Mouse (Mus musculus): Measurements from ENCODE around the gene Clec10a.
"Not testable (repeated sequence)": the region's sequence is repeated elsewhere in the genome, so short reads cannot be mapped to it uniquely, and the experiment has no call there.

The Clec10a gene

DNA sequence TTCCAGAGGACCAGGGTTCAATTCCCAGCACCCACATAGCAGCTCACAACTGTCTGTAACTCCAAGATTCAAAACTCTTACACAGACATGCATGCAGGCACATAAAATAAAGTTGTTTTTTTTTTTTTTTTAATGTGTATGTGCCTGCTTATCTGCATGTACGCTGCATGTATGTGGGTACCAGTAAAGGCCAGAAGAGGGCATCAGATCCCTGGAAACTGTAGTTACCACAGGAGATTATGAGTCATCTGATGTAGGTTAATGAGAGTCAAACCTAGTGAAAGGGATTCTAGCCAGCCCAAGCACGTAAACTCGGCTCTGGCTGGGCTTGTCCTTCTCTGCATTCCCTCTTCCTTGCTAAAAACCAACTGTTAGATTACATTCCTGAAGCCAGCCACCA lies 4.9 kb upstream of the Clec10a start:
- TF ChIP-seq CTCF (conservative IDR thresholded peaks at IDR 0.05; ENCODE audit: low read length) (no peak), POU5F1 (IDR thresholded peaks at IDR 0.05; ENCODE audit: borderline replicate concordance, low read length) (no peak), NANOG (IDR thresholded peaks at IDR 0.05; ENCODE audit: borderline replicate concordance, low read length) (no peak)
- H3K4me3 ChIP-seq (replicated peaks; ENCODE audit: low read length): no peak overlapping the region
- no peaks in the 10 kb centered on the region for H3K27me3 ChIP-seq (ENCODE audit: insufficient read depth, low read length)
- peaks cover 25% of the 10 kb centered on the region for H3K9me3 ChIP-seq (ENCODE audit: low read length)
- no peaks in the 10 kb centered on the region for H3K36me3 ChIP-seq (ENCODE audit: insufficient read depth, low read length)
- H3K4me1 ChIP-seq (replicated peaks; ENCODE audit: low read depth, low read length): no peaks in the 10 kb centered on the region

DNA sequence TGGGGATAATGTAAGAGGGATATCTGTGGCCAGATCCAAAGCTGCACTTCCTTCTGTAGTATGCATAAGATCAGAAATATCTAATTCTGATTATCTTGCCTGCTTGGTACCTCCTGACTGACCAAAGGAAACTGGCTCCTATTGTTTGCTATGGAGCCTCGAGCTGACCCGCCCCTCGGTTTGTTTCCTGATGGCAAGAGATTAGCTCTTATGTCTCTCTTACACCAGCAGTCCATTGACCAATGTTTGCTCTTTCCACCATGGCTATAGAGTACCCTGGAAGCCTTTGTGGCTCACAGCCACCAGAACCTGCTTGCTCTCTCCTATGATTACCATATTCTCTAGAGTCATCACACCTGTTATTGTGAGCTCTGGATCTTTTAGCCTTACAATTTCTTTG lies 6.3 kb downstream of the Clec10a start:
- no peaks in the 10 kb centered on the region for H3K9me3 ChIP-seq (ENCODE audit: low read length)

GRCm38 (mm10) chr11:70165972-70166921 lies 10.2 kb downstream of the Clec10a start:
- TF ChIP-seq CTCF (conservative IDR thresholded peaks at IDR 0.05; ENCODE audit: low read length) (no peak), NANOG (IDR thresholded peaks at IDR 0.05; ENCODE audit: borderline replicate concordance, low read length) (no peak), POU5F1 (IDR thresholded peaks at IDR 0.05; ENCODE audit: borderline replicate concordance, low read length) (no peak)
- Histone ChIP-seq H3K36me3 (ENCODE audit: insufficient read depth, low read length) (no peaks in the 10 kb centered on the region), H3K4me1 (replicated peaks; ENCODE audit: low read depth, low read length) (no peaks in the 10 kb centered on the region), H3K27me3 (ENCODE audit: insufficient read depth, low read length) (peaks cover 20% of the 10 kb centered on the region), H3K4me3 (replicated peaks; ENCODE audit: low read length) (no peak overlapping the region), H3K9me3 (ENCODE audit: low read length) (no peaks in the 10 kb centered on the region)

More for the DNA sequence above, 6.3 kb downstream of the Clec10a start:
- H3K36me3 ChIP-seq (ENCODE audit: insufficient read depth, low read length): no peaks in the 10 kb centered on the region
- no peak overlapping the region for H3K4me3 ChIP-seq (replicated peaks; ENCODE audit: low read length)
- H3K27me3 ChIP-seq (ENCODE audit: insufficient read depth, low read length): peaks cover 11% of the 10 kb centered on the region
- H3K4me1 ChIP-seq (replicated peaks; ENCODE audit: low read depth, low read length): no peaks in the 10 kb centered on the region
- TF ChIP-seq POU5F1 (IDR thresholded peaks at IDR 0.05; ENCODE audit: borderline replicate concordance, low read length) (no peak), CTCF (conservative IDR thresholded peaks at IDR 0.05; ENCODE audit: low read length) (no peak), NANOG (IDR thresholded peaks at IDR 0.05; ENCODE audit: borderline replicate concordance, low read length) (no peak)

DNA sequence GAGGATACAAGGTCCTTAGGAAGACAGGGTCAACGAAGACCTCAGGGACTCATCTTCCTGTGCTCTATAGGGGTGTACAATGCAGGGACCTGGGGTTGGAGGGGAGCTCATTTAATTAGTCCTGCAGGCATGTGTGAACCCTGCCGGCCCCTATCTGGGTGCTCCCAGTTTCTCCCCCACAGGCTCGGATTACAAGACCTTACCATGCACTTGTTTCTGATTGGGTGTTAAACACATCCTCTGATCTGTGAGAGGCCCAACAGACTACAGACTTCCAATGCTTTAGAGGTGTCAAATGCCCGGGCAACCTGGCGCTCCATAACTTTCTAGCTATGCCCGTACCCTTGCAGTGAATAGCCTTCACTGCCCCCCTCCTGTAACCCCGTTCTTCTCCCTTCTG lies 12.1 kb downstream of the Clec10a start:
- H3K9me3 ChIP-seq (ENCODE audit: low read length): no peaks in the 10 kb centered on the region
- H3K4me1 ChIP-seq (replicated peaks; ENCODE audit: low read depth, low read length): no peaks in the 10 kb centered on the region
- H3K27me3 ChIP-seq (ENCODE audit: insufficient read depth, low read length): peaks cover 19% of the 10 kb centered on the region
- TF ChIP-seq CTCF (conservative IDR thresholded peaks at IDR 0.05; ENCODE audit: low read length) (no peak), NANOG (IDR thresholded peaks at IDR 0.05; ENCODE audit: borderline replicate concordance, low read length) (no peak), POU5F1 (IDR thresholded peaks at IDR 0.05; ENCODE audit: borderline replicate concordance, low read length) (no peak)
- H3K4me3 ChIP-seq (replicated peaks; ENCODE audit: low read length): no peak overlapping the region
- H3K36me3 ChIP-seq (ENCODE audit: insufficient read depth, low read length): no peaks in the 10 kb centered on the region

DNA sequence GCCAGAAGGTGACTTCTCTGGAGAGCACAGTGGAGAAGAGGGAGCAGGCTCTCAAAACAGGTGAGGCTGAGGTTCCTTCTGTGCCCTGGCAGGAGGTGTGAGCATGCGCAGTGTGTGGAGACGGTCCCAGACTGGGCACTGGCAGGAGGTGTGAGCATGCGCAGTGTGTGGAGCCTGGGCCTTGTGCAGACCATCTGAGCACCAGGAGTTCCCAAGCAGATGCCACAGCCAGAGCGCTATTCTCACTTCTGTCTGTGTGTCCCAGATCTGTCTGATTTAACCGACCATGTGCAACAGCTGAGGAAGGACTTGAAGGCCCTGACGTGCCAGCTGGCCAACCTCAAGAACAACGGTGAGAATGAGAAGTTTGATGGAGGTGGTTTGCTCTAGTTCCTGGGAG lies 13.5 kb downstream of the Clec10a start:
- H3K4me1 ChIP-seq (replicated peaks; ENCODE audit: low read depth, low read length); H3K9me3 ChIP-seq (ENCODE audit: low read length); H3K36me3 ChIP-seq (ENCODE audit: insufficient read depth, low read length); H3K4me3 ChIP-seq (replicated peaks; ENCODE audit: low read length): not testable (repeated sequence)
- H3K27me3 ChIP-seq (ENCODE audit: insufficient read depth, low read length): peaks cover 18% of the 10 kb centered on the region

- Histone ChIP-seq H3K36me3 (ENCODE audit: insufficient read depth, low read length) (no peaks in the 10 kb centered on the region), H3K27me3 (ENCODE audit: insufficient read depth, low read length) (peaks cover 14% of the 10 kb centered on the region), H3K4me3 (replicated peaks; ENCODE audit: low read length) (no peak overlapping the region), H3K4me1 (replicated peaks; ENCODE audit: low read depth, low read length) (no peaks in the 10 kb centered on the region), H3K9me3 (ENCODE audit: low read length) (no peaks in the 10 kb centered on the region)
- TF ChIP-seq POU5F1 (IDR thresholded peaks at IDR 0.05; ENCODE audit: borderline replicate concordance, low read length) (no peak), NANOG (IDR thresholded peaks at IDR 0.05; ENCODE audit: borderline replicate concordance, low read length) (no peak), CTCF (conservative IDR thresholded peaks at IDR 0.05; ENCODE audit: low read length) (no peak)
These were observed 14.3 kb downstream of the Clec10a start for GRCm38 (mm10) chr11:70170291-70170690.

GRCm38 (mm10) chr11:70171181-70171580 lies 15.2 kb downstream of the Clec10a start:
- H3K4me1 ChIP-seq (replicated peaks; ENCODE audit: low read depth, low read length): no peaks in the 10 kb centered on the region
- no peak overlapping the region for H3K4me3 ChIP-seq (replicated peaks; ENCODE audit: low read length)
- no peaks in the 10 kb centered on the region for H3K36me3 ChIP-seq (ENCODE audit: insufficient read depth, low read length)
- TF ChIP-seq NANOG (IDR thresholded peaks at IDR 0.05; ENCODE audit: borderline replicate concordance, low read length): no peak
- no peaks in the 10 kb centered on the region for H3K9me3 ChIP-seq (ENCODE audit: low read length)
- H3K27me3 ChIP-seq (ENCODE audit: insufficient read depth, low read length): peaks cover 10% of the 10 kb centered on the region

GRCm38 (mm10) chr11:70171847-70172246 lies 15.8 kb downstream of the Clec10a start:
- no peaks in the 10 kb centered on the region for H3K9me3 ChIP-seq (ENCODE audit: low read length)

GRCm38 (mm10) chr11:70172298-70172697 lies 16.3 kb downstream of the Clec10a start:
- TF ChIP-seq CTCF (conservative IDR thresholded peaks at IDR 0.05; ENCODE audit: low read length): peak; percentile 72
- no peak for TF ChIP-seq NANOG (IDR thresholded peaks at IDR 0.05; ENCODE audit: borderline replicate concordance, low read length)
- Histone ChIP-seq H3K36me3 (ENCODE audit: insufficient read depth, low read length) (no peaks in the 10 kb centered on the region), H3K4me3 (replicated peaks; ENCODE audit: low read length) (no peak overlapping the region), H3K9me3 (ENCODE audit: low read length) (no peaks in the 10 kb centered on the region), H3K4me1 (replicated peaks; ENCODE audit: low read depth, low read length) (no peaks in the 10 kb centered on the region), H3K27me3 (ENCODE audit: insufficient read depth, low read length) (peaks cover 13% of the 10 kb centered on the region)

More at GRCm38 (mm10) chr11:70171847-70172246, 15.8 kb downstream of the Clec10a start:
- Histone ChIP-seq H3K4me1 (replicated peaks; ENCODE audit: low read depth, low read length) (no peaks in the 10 kb centered on the region), H3K4me3 (replicated peaks; ENCODE audit: low read length) (no peak overlapping the region), H3K36me3 (ENCODE audit: insufficient read depth, low read length) (no peaks in the 10 kb centered on the region), H3K27me3 (ENCODE audit: insufficient read depth, low read length) (peaks cover 13% of the 10 kb centered on the region)
- TF ChIP-seq POU5F1 (IDR thresholded peaks at IDR 0.05; ENCODE audit: borderline replicate concordance, low read length) (no peak), CTCF (conservative IDR thresholded peaks at IDR 0.05; ENCODE audit: low read length) (peak; percentile 76)

Measured in E14TG2a.4 (cell line).